Mouse (Mus musculus) gastrocnemius, adult 8-10 months (tissue): ENCODE measurements around the gene Rpl37a. TPM values are rescaled to one million over a fixed set of nuclear protein-coding genes. Genes with fewer than 3 reads are reported as not detected.

Experiments
- DNase-seq, 2 experiments: peaks; one replicate each; pipeline ENCODE4 v3.0.0; 2022; ENCODE audit warnings: low spot score in 2 of 2
- total RNA-seq, 4 experiments: library from RNA; stranded (reverse); gene quantifications; 2 replicates each; pipeline ENCODE4 v1.2.4; 2022

Gene Rpl37a
- total RNA-seq: 100 to 1,000 TPM; 624 to 741 (median 668) TPM

- peak; percentile 84 to 89 for DNase-seq
Measured at GRCm38 (mm10) chr1:72710753-72711653, at the start of gene Rpl37a. Gene Rpl37a, plus strand, starts transcription at chr1:72711290.

- DNase-seq: no peak
Measured at GRCm38 (mm10) chr1:72673070-72673469, 38.0 kb upstream of the Rpl37a start.

- DNase-seq: no peak
Measured at GRCm38 (mm10) chr1:72696256-72696655, 14.8 kb upstream of the Rpl37a start.

GRCm38 (mm10) chr1:72698651-72699050 is 12.4 kb upstream of the Rpl37a start:
- DNase-seq: no peak

- no peak for DNase-seq
Measured at GRCm38 (mm10) chr1:72700479-72700878, 10.6 kb upstream of the Rpl37a start, which contains the start of gene Ankar. Gene Ankar, minus strand, starts transcription at chr1:72700579.

GRCm38 (mm10) chr1:72707525-72707924 is 3.6 kb upstream of the Rpl37a start:
- DNase-seq: no peak

- DNase-seq: no peak
Measured at GRCm38 (mm10) chr1:72711684-72712083, 594 bp downstream of the Rpl37a start.

- no peak for DNase-seq
Measured at GRCm38 (mm10) chr1:72714547-72714946, 3.5 kb downstream of the Rpl37a start.

- no peak for DNase-seq
Measured at GRCm38 (mm10) chr1:72715065-72715464, 4.0 kb downstream of the Rpl37a start.

GRCm38 (mm10) chr1:72715593-72716361 is 4.7 kb downstream of the Rpl37a start:
- DNase-seq: no peak

- no peak for DNase-seq
Measured at GRCm38 (mm10) chr1:72716421-72716820, 5.3 kb downstream of the Rpl37a start.

GRCm38 (mm10) chr1:72716926-72717325 is 5.8 kb downstream of the Rpl37a start:
- peak; percentile 54 to 55 for DNase-seq

GRCm38 (mm10) chr1:72717540-72717939 is 6.5 kb downstream of the Rpl37a start:
- no peak for DNase-seq

GRCm38 (mm10) chr1:72718846-72719245 is 7.8 kb downstream of the Rpl37a start:
- DNase-seq: peak in 1 of 2 experiments; percentile 24

- DNase-seq: no peak
Measured at GRCm38 (mm10) chr1:72720115-72720725, 9.1 kb downstream of the Rpl37a start.

GRCm38 (mm10) chr1:72722646-72723045 is 11.6 kb downstream of the Rpl37a start:
- no peak for DNase-seq

- DNase-seq: no peak
Measured at GRCm38 (mm10) chr1:72724354-72724753, 13.3 kb downstream of the Rpl37a start.

- DNase-seq: no peak
Measured at GRCm38 (mm10) chr1:72725941-72726340, 14.9 kb downstream of the Rpl37a start.

- DNase-seq: no peak
Measured at GRCm38 (mm10) chr1:72728781-72729180, 17.7 kb downstream of the Rpl37a start.

- DNase-seq: no peak
Measured at GRCm38 (mm10) chr1:72730126-72730525, 19.0 kb downstream of the Rpl37a start.

GRCm38 (mm10) chr1:72733191-72733691 is 22.2 kb downstream of the Rpl37a start:
- DNase-seq: no peak
